Mouse (Mus musculus): Measurements from ENCODE around the gene Ascc1. TPM values are rescaled to one million over a fixed set of nuclear protein-coding genes. Genes with fewer than 3 reads are reported as not detected.

Gene Ascc1
- polyA plus RNA-seq, 1 experiment from 2014 or later: 45.2 TPM

- ATAC-seq (ENCODE audit: insufficient number of reproducible peaks, low FRiP score, low TSS enrichment, low read depth) (no peak), DNase-seq (ENCODE audit: low spot score) (no peak)
- Histone ChIP-seq H3K27me3 (ENCODE audit: control insufficient read depth, insufficient read depth, low read length) (no peaks in the 10 kb centered on the region), H3K9ac (ENCODE audit: low read length) (no peak overlapping the region), H3K4me1 (ENCODE audit: control insufficient read depth, insufficient read depth, low read length) (peaks cover 26% of the 10 kb centered on the region), H3K9me3 (ENCODE audit: control insufficient read depth, low read length) (no peaks in the 10 kb centered on the region), H3K36me3 (ENCODE audit: control insufficient read depth, insufficient read depth, low read length) (no peaks in the 10 kb centered on the region), H3K4me3 (ENCODE audit: low read depth, low read length) (no peak overlapping the region), H3K27ac (replicated peaks; ENCODE audit: low read depth, low read length) (no peak overlapping the region), H3K4me2 (ENCODE audit: low read depth, severe bottlenecking) (no peak overlapping the region)
- WGBS: 87% methylated on average over 2 of the region's 2 CpGs
Observed at GRCm38 (mm10) chr10:59972534-59972933, 30.1 kb upstream of the Ascc1 start.

GRCm38 (mm10) chr10:59972999-59973398 is 29.6 kb upstream of the Ascc1 start:
- no peak overlapping the region for H3K9ac ChIP-seq (ENCODE audit: low read length)
- ATAC-seq (ENCODE audit: insufficient number of reproducible peaks, low FRiP score, low TSS enrichment, low read depth) (no peak), DNase-seq (ENCODE audit: low spot score) (no peak)
- no peaks in the 10 kb centered on the region for H3K9me3 ChIP-seq (ENCODE audit: control insufficient read depth, low read length)
- H3K27ac ChIP-seq (replicated peaks; ENCODE audit: low read depth, low read length): no peak overlapping the region
- H3K4me3 ChIP-seq (ENCODE audit: low read depth, low read length): no peak overlapping the region
- no peaks in the 10 kb centered on the region for H3K27me3 ChIP-seq (ENCODE audit: control insufficient read depth, insufficient read depth, low read length)
- peaks cover 26% of the 10 kb centered on the region for H3K4me1 ChIP-seq (ENCODE audit: control insufficient read depth, insufficient read depth, low read length)
- WGBS: 83% methylated on average over 6 of the region's 6 CpGs
- H3K4me2 ChIP-seq (ENCODE audit: low read depth, severe bottlenecking): no peak overlapping the region
- H3K36me3 ChIP-seq (ENCODE audit: control insufficient read depth, insufficient read depth, low read length): no peaks in the 10 kb centered on the region

GRCm38 (mm10) chr10:59973400-59973799 is 29.2 kb upstream of the Ascc1 start:
- no peak overlapping the region for H3K27ac ChIP-seq (replicated peaks; ENCODE audit: low read depth, low read length)
- WGBS: 85% methylated on average over 4 of the region's 4 CpGs
- H3K27me3 ChIP-seq (ENCODE audit: control insufficient read depth, insufficient read depth, low read length): no peaks in the 10 kb centered on the region
- no peak overlapping the region for H3K4me3 ChIP-seq (ENCODE audit: low read depth, low read length)
- ATAC-seq (ENCODE audit: insufficient number of reproducible peaks, low FRiP score, low TSS enrichment, low read depth): no peak
- H3K36me3 ChIP-seq (ENCODE audit: control insufficient read depth, insufficient read depth, low read length): no peaks in the 10 kb centered on the region
- H3K4me1 ChIP-seq (ENCODE audit: control insufficient read depth, insufficient read depth, low read length): peaks cover 26% of the 10 kb centered on the region
- H3K9me3 ChIP-seq (ENCODE audit: control insufficient read depth, low read length): no peaks in the 10 kb centered on the region
- no peak for DNase-seq (ENCODE audit: low spot score)
- no peak overlapping the region for H3K9ac ChIP-seq (ENCODE audit: low read length)
- no peak overlapping the region for H3K4me2 ChIP-seq (ENCODE audit: low read depth, severe bottlenecking)

GRCm38 (mm10) chr10:59974191-59974664 is 28.4 kb upstream of the Ascc1 start:
- ATAC-seq (ENCODE audit: insufficient number of reproducible peaks, low FRiP score, low TSS enrichment, low read depth) (peak; percentile 49; the same call in 1 of the 2 replicates), DNase-seq (ENCODE audit: low spot score) (peak; percentile 72)
- no peaks in the 10 kb centered on the region for H3K36me3 ChIP-seq (ENCODE audit: control insufficient read depth, insufficient read depth, low read length)
- H3K4me2 ChIP-seq (ENCODE audit: low read depth, severe bottlenecking): no peak overlapping the region
- no peak overlapping the region for H3K4me3 ChIP-seq (ENCODE audit: low read depth, low read length)
- H3K4me1 ChIP-seq (ENCODE audit: control insufficient read depth, insufficient read depth, low read length): peaks cover 28% of the 10 kb centered on the region
- H3K27ac ChIP-seq (replicated peaks; ENCODE audit: low read depth, low read length): peak overlapping the region; percentile 74
- H3K9me3 ChIP-seq (ENCODE audit: control insufficient read depth, low read length): no peaks in the 10 kb centered on the region
- peak overlapping the region; percentile 8; the same call in 1 of the 2 replicates for H3K9ac ChIP-seq (ENCODE audit: low read length)
- H3K27me3 ChIP-seq (ENCODE audit: control insufficient read depth, insufficient read depth, low read length): no peaks in the 10 kb centered on the region
- 4% methylated on average over 6 of the region's 6 CpGs for WGBS

- WGBS: 56% methylated on average over 3 of the region's 3 CpGs
- Histone ChIP-seq H3K4me3 (ENCODE audit: low read depth, low read length) (no peak overlapping the region), H3K27ac (replicated peaks; ENCODE audit: low read depth, low read length) (peak overlapping the region; percentile 74)
Observed at GRCm38 (mm10) chr10:59974786-59975185, 27.8 kb upstream of the Ascc1 start.

GRCm38 (mm10) chr10:59977141-59977540 is 25.5 kb upstream of the Ascc1 start:
- Histone ChIP-seq H3K27ac (replicated peaks; ENCODE audit: low read depth, low read length) (no peak overlapping the region), H3K27me3 (ENCODE audit: control insufficient read depth, insufficient read depth, low read length) (no peaks in the 10 kb centered on the region), H3K9ac (ENCODE audit: low read length) (no peak overlapping the region), H3K4me3 (ENCODE audit: low read depth, low read length) (no peak overlapping the region), H3K36me3 (ENCODE audit: control insufficient read depth, insufficient read depth, low read length) (no peaks in the 10 kb centered on the region), H3K4me1 (ENCODE audit: control insufficient read depth, insufficient read depth, low read length) (peaks cover 23% of the 10 kb centered on the region), H3K9me3 (ENCODE audit: control insufficient read depth, low read length) (no peaks in the 10 kb centered on the region), H3K4me2 (ENCODE audit: low read depth, severe bottlenecking) (no peak overlapping the region)
- ATAC-seq (ENCODE audit: insufficient number of reproducible peaks, low FRiP score, low TSS enrichment, low read depth) (no peak), DNase-seq (ENCODE audit: low spot score) (no peak)
- WGBS: 49% methylated on average over 2 of the region's 4 CpGs

More at GRCm38 (mm10) chr10:59974786-59975185, 27.8 kb upstream of the Ascc1 start:
- H3K27me3 ChIP-seq (ENCODE audit: control insufficient read depth, insufficient read depth, low read length): no peaks in the 10 kb centered on the region
- no peak overlapping the region for H3K4me2 ChIP-seq (ENCODE audit: low read depth, severe bottlenecking)
- H3K9me3 ChIP-seq (ENCODE audit: control insufficient read depth, low read length): no peaks in the 10 kb centered on the region
- DNase-seq (ENCODE audit: low spot score): no peak
- ATAC-seq (ENCODE audit: insufficient number of reproducible peaks, low FRiP score, low TSS enrichment, low read depth): no peak
- H3K36me3 ChIP-seq (ENCODE audit: control insufficient read depth, insufficient read depth, low read length): no peaks in the 10 kb centered on the region
- H3K4me1 ChIP-seq (ENCODE audit: control insufficient read depth, insufficient read depth, low read length): peaks cover 32% of the 10 kb centered on the region
- H3K9ac ChIP-seq (ENCODE audit: low read length): no peak overlapping the region

- 86% methylated on average over 5 of the region's 5 CpGs for WGBS
- no peak for ATAC-seq (ENCODE audit: insufficient number of reproducible peaks, low FRiP score, low TSS enrichment, low read depth)
- no peak for DNase-seq (ENCODE audit: low spot score)
Observed at GRCm38 (mm10) chr10:59977715-59978343, 24.8 kb upstream of the Ascc1 start.

GRCm38 (mm10) chr10:59978401-59978800 is 24.2 kb upstream of the Ascc1 start:
- Histone ChIP-seq H3K27ac (replicated peaks; ENCODE audit: low read depth, low read length) (no peak overlapping the region), H3K4me1 (ENCODE audit: control insufficient read depth, insufficient read depth, low read length) (peaks cover 23% of the 10 kb centered on the region), H3K27me3 (ENCODE audit: control insufficient read depth, insufficient read depth, low read length) (no peaks in the 10 kb centered on the region), H3K36me3 (ENCODE audit: control insufficient read depth, insufficient read depth, low read length) (no peaks in the 10 kb centered on the region), H3K9me3 (ENCODE audit: control insufficient read depth, low read length) (no peaks in the 10 kb centered on the region), H3K4me3 (ENCODE audit: low read depth, low read length) (no peak overlapping the region), H3K9ac (ENCODE audit: low read length) (no peak overlapping the region), H3K4me2 (ENCODE audit: low read depth, severe bottlenecking) (no peak overlapping the region)
- WGBS: 71% methylated on average over 2 of the region's 2 CpGs
- no peak for DNase-seq (ENCODE audit: low spot score)
- no peak for ATAC-seq (ENCODE audit: insufficient number of reproducible peaks, low FRiP score, low TSS enrichment, low read depth)

More at GRCm38 (mm10) chr10:59977715-59978343, 24.8 kb upstream of the Ascc1 start:
- Histone ChIP-seq H3K9me3 (ENCODE audit: control insufficient read depth, low read length) (no peaks in the 10 kb centered on the region), H3K4me1 (ENCODE audit: control insufficient read depth, insufficient read depth, low read length) (peaks cover 23% of the 10 kb centered on the region), H3K27me3 (ENCODE audit: control insufficient read depth, insufficient read depth, low read length) (no peaks in the 10 kb centered on the region), H3K4me3 (ENCODE audit: low read depth, low read length) (no peak overlapping the region), H3K9ac (ENCODE audit: low read length) (no peak overlapping the region), H3K27ac (replicated peaks; ENCODE audit: low read depth, low read length) (no peak overlapping the region), H3K4me2 (ENCODE audit: low read depth, severe bottlenecking) (no peak overlapping the region), H3K36me3 (ENCODE audit: control insufficient read depth, insufficient read depth, low read length) (no peaks in the 10 kb centered on the region)
